Mouse (Mus musculus): Measurements from ENCODE around the gene Gm11084. TPM values are rescaled to one million over a fixed set of nuclear protein-coding genes. Genes with fewer than 3 reads are reported as not detected.

Gene Gm11084
- total RNA-seq, 2 experiments from 2014 or later: not detected

DNA sequence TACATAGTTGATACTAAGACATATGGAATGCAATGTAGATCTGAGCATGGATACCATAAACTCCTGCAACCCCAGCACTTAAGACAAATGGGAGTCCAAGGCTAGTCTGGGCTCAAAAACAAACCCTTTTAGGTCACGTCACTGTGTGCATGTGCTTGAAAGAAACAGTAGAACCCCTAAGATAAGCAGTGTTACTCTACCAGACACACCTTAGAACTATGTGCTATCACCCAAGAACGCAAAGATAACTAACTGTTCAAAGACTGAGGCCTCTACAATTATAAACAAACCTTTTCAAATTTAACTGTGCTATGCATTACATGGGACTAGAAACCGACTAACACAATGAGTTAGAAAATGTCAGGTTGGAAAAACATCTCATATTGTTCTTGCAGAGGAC, 33.5 kb downstream of the Gm11084 start:
- DNase-seq (ENCODE audit: low spot score in 2 of 2): no peak

DNA sequence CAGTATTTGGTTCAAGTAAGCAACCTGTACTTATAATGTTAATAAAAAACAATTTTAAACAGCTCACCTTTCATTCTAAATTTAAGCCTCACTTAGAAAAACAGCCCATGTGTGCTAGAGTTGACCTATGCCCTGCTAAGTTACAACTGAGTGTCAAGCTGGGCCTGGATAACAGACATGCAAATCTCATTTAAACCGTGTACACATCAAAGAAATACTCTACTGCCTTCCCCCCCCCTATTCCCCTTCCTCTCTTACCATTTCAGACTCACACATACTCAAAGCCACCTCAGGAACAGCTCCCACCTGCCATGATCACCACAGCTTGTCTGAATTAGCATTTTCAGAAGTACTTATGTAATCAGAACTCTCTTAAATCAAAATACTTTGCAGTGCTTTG, 50.6 kb downstream of the Gm11084 start:
- no peak for DNase-seq (ENCODE audit: low spot score in 2 of 2)

DNA sequence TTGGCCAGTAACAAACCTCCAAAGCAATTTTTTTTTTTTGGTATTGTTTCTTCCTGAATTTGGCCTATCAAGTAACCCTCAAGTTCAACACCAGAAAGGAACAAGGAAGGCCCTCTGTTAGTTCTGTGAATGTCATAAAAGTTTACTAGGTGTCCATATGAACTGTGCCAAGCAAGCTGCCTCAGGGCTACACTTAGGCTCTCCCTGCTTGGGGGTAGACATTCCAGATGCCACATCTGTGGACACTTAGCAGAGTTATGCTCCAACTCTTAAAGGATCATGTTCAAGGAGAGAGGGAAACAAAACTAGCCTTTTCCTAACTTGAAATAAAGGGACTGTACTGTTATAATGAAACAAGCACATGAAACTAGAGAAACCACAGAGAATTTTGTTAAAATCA, 54.3 kb downstream of the Gm11084 start:
- no peak for DNase-seq (ENCODE audit: low spot score in 2 of 2)

DNA sequence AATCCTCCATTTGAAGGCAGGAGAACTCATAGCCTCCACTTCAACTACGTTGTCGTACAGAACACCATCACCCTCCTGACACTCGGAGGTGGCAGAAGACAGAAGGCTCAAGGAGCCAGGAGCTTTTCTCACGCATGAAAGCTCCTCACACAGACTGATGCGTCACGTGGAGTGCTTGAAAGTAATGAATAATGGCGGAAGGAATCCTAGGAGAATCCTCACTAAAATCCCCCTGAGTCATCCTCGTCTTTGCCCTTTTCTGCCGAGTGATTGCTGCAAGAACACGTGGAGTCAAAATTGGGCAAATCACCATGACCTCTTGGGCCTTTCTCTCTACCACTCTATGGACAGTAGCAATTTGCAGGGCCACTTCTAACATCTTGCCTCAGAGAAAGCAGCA, 61.5 kb downstream of the Gm11084 start:
- DNase-seq (ENCODE audit: low spot score in 2 of 2): no peak

Small RNA genes lying within 50 kb of the gene (microRNA-seq; reads per million reads assigned to microRNA genes)
- gene Gm25960: 0 reads per million in 2 experiments

Other genes with a start within 250 kb of the Gm11084 start
- 10 to 100 TPM; 50.6 to 56.8 TPM for gene Sp3, start 6.3 kb downstream of the Gm11084 start, total RNA-seq (2021)
- gene Ola1, start 232.2 kb upstream of the Gm11084 start, total RNA-seq (2021): 100 to 1,000 TPM; 100 to 106 TPM

Data from left cerebral cortex, adult 18-20 months (tissue).